Mouse (Mus musculus) liver, embryonic 15.5 days (tissue): ENCODE data around the gene Cdk17. TPM values are rescaled to one million over a fixed set of nuclear protein-coding genes. Genes with fewer than 3 reads are reported as not detected.

Source experiments
- ATAC-seq: fragments of 200-750 bp; cut with Nextera tagmentation; 2 replicates; pipeline ENCODE4 v1.8.0; 2017; ENCODE audit warnings: moderate number of reproducible peaks, mild to moderate bottlenecking, moderate library complexity; ENCODE audit not compliant: insufficient read depth
- H3K27ac ChIP-seq: fragments of 300-500 bp; sonication (generic); replicated peaks from 2 replicates; pipeline ENCODE4 v1.5.1; 2015; ENCODE audit warnings: mild to moderate bottlenecking, inconsistent platforms
- H3K27me3 ChIP-seq: fragments of 300-500 bp; sonication (generic); 2 replicates; pipeline ENCODE4 v1.6.1; 2015; ENCODE audit warnings: mild to moderate bottlenecking, inconsistent platforms
- H3K36me3 ChIP-seq: fragments of 300-500 bp; sonication (generic); replicated peaks from 2 replicates; pipeline ENCODE4 v1.6.1; 2015; ENCODE audit warnings: moderate library complexity, mild to moderate bottlenecking, inconsistent platforms
- H3K4me1 ChIP-seq: fragments of 300-500 bp; sonication (generic); replicated peaks from 2 replicates; pipeline ENCODE4 v1.6.1; 2015; ENCODE audit warnings: inconsistent platforms
- H3K4me2 ChIP-seq: fragments of 300-500 bp; sonication (generic); 2 replicates; pipeline ENCODE4 v1.6.1; 2015; ENCODE audit warnings: moderate library complexity, mild to moderate bottlenecking, inconsistent platforms
- H3K4me3 ChIP-seq: fragments of 300-500 bp; sonication (generic); replicated peaks from 2 replicates; pipeline ENCODE4 v1.5.1; 2015; ENCODE audit warnings: mild to moderate bottlenecking, inconsistent platforms
- H3K9ac ChIP-seq: fragments of 300-500 bp; sonication (generic); 2 replicates; pipeline ENCODE4 v1.6.1; 2015; ENCODE audit warnings: moderate library complexity, mild to moderate bottlenecking, inconsistent platforms
- H3K9me3 ChIP-seq: fragments of 300-500 bp; sonication (generic); replicated peaks from 2 replicates; pipeline ENCODE4 v1.6.1; 2016; ENCODE audit warnings: inconsistent platforms
- WGBS: fragments of 180-500 bp; shearing (Covaris S2); methylation state at CpG from one replicate; pipeline ENCODE4 v1.1.7; 2015; ENCODE audit warnings: mixed read lengths; ENCODE audit not compliant: insufficient replicate concordance; 5-methylcytosine and 5-hydroxymethylcytosine counted together
- polyA plus RNA-seq: library from polyadenylated mRNA; unstranded; fragments of >200 nt; fragmentation: Nextera tagmentation; extraction: Ambion mirVana; gene quantifications from 2 replicates; pipeline ENCODE4 v1.2.1, GENCODE M21; 2015

The Cdk17 gene
- polyA plus RNA-seq, 1 experiment from 2014 or later: 10.1 TPM

DNA sequence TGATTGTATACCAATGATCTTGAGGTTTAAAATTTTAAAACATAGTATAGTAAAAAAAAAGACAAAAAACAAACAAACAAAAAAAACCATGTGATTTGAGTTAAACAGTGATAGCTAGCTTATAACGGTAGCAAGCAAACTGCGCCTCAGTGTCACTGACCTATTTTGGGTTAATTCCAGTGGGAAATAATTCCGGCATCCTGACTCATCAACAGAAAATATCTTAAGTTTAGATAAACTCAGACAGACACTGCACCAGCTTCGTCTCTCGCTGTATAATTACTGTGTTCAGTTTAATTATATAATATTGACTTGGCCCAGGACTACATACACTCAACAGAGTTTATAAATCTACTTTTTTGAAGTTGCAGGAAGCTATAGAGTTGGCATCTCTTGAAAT is 71.2 kb downstream of the Cdk17 start:
- Histone ChIP-seq H3K9ac (no peak overlapping the region), H3K4me3 (no peak overlapping the region), H3K27me3 (no peaks in the 10 kb centered on the region), H3K4me1 (no peaks in the 10 kb centered on the region), H3K27ac (no peak overlapping the region), H3K9me3 (no peaks in the 10 kb centered on the region), H3K36me3 (peaks cover 74% of the 10 kb centered on the region), H3K4me2 (no peak overlapping the region)
- WGBS: 91% methylated on average over 5 of the region's 5 CpGs
- no peak for ATAC-seq

DNA sequence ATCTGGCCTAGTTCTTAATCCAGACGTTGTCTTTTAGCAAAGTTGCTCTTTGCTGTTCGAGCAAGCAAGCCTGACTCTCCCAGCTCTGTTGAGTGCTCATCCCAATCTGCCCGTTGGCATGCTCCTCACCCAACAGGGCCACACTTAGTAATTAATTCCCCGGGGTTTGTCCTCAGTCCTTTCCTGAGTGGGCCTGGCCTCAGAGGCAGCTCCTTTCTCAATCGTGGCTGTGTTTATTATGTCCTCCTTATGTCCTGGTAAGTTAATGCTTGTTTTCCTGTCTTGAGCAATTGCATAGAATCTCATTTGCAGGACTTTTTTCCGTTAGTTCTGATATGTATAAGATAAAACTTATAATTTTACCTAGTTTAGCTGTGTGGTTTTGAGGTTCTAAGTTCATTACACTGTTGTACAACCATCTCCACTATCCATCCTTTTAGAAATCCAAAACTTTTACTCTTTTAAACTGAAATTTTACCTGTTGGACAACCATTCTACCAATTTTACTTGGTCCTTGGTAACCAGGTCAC is 73.1 kb downstream of the Cdk17 start:
- WGBS: 78% methylated on average over 6 of the region's 6 CpGs
- Histone ChIP-seq H3K4me3 (no peak overlapping the region), H3K27ac (no peak overlapping the region), H3K4me1 (no peaks in the 10 kb centered on the region), H3K4me2 (no peak overlapping the region), H3K9ac (no peak overlapping the region), H3K27me3 (no peaks in the 10 kb centered on the region), H3K36me3 (peaks cover 79% of the 10 kb centered on the region), H3K9me3 (no peaks in the 10 kb centered on the region)
- no peak for ATAC-seq

DNA sequence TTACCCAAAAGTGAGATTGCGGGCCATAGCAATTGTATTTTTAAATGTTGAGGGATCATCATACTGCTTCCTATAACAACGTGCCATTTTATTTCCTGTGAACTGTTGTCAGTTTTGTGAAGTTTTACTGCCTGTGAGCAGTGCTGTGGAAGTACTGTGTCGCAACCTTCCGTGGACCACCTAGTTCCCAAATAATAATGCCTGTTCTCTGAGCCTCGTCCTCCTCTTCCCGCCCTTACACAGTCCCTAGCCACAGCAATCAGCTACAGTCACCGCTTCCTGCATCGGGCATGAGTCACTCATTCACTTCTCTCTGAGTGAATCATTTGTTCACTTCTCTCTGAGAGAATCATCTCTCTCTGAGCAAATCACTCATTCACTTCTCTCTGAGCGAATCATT is 74.0 kb downstream of the Cdk17 start:
- Histone ChIP-seq H3K4me1 (no peaks in the 10 kb centered on the region), H3K4me3 (no peak overlapping the region), H3K36me3 (peaks cover 84% of the 10 kb centered on the region), H3K9me3 (no peaks in the 10 kb centered on the region), H3K27me3 (no peaks in the 10 kb centered on the region), H3K27ac (no peak overlapping the region), H3K4me2 (no peak overlapping the region), H3K9ac (no peak overlapping the region)
- 82% methylated on average over 9 of the region's 9 CpGs for WGBS
- no peak for ATAC-seq

DNA sequence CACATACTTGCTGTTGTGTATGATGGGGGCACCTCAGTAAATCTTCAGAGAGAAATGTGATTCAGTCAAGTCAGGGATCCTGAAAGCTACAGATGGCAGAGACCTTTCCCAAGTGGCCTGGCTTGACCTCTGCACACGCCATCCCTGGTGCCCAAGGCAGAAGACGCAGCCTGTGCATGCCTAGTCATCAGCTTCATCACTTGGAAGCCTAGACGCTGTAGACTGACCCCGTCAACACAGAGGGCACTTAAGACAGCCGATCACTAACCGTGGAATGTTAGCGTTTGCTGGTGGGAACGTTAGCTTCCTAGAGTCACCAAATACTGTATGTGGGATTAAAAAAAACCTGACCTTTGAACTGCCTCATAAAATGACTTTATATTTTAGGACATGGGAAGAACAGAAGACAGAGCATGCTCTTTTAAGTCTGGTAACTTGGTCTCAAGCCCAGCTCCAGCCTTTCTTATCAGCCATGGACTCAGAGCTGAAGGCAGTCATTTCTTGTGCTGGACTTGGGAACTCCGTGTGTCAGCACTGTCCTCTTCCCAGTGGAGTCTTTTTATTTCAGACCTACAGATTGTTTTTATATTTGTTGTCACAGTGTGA is 78.6 kb downstream of the Cdk17 start:
- H3K36me3 ChIP-seq: peaks cover 83% of the 10 kb centered on the region
- H3K9ac ChIP-seq: no peak overlapping the region
- no peaks in the 10 kb centered on the region for H3K9me3 ChIP-seq
- WGBS: 87% methylated on average over 9 of the region's 9 CpGs
- H3K4me3 ChIP-seq: no peak overlapping the region
- no peaks in the 10 kb centered on the region for H3K4me1 ChIP-seq
- ATAC-seq: no peak
- no peak overlapping the region for H3K27ac ChIP-seq
- no peaks in the 10 kb centered on the region for H3K27me3 ChIP-seq
- H3K4me2 ChIP-seq: no peak overlapping the region

DNA sequence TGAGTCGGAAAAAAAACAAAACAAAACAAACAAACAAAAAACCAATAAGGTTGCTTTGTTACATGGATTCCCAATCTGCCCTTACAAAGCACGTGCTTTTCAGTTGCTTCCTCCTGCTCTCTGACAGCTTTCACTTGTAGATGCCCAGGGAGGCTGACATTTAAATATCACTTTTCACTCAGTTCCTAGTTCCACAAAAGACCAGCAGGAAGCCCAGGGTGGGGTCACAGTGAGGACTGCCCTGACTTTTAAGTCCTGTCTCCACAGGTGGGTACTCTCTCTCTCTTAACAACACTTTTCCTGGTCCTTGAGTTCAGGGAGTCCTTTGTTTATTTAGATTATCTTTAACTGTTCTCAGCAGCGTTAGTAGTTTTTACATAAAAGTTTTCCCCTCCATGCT is 81.5 kb downstream of the Cdk17 start:
- Histone ChIP-seq H3K4me2 (no peak overlapping the region), H3K9ac (no peak overlapping the region), H3K27ac (no peak overlapping the region), H3K4me3 (no peak overlapping the region), H3K27me3 (no peaks in the 10 kb centered on the region), H3K36me3 (peaks cover 70% of the 10 kb centered on the region), H3K4me1 (no peaks in the 10 kb centered on the region), H3K9me3 (no peaks in the 10 kb centered on the region)
- no peak for ATAC-seq
- 65% methylated on average over 3 of the region's 3 CpGs for WGBS

DNA sequence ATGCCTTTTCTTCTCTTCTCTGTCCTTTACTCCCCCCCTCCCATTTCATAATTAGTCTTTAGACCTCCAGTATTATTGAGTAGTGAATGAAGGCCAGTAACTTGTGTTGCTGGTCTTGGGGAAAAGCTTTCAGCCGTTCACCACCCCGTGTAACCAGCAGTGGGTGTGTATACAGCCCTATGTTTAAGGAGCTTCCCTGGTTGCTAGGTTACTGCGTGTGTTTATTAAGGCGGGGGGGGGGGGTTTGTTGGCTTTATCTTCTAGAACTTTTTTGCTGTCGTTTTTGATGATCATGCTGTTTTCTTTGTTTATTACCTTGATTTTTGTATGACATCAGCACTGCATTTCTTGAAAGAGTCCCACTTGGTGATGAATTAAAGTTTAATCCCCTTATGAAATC is 82.2 kb downstream of the Cdk17 start:
- Histone ChIP-seq H3K27ac (no peak overlapping the region), H3K4me1 (no peaks in the 10 kb centered on the region), H3K9ac (no peak overlapping the region), H3K4me3 (no peak overlapping the region), H3K9me3 (no peaks in the 10 kb centered on the region), H3K4me2 (no peak overlapping the region), H3K27me3 (no peaks in the 10 kb centered on the region), H3K36me3 (peaks cover 72% of the 10 kb centered on the region)
- ATAC-seq: no peak
- 46% methylated on average over 5 of the region's 5 CpGs for WGBS

DNA sequence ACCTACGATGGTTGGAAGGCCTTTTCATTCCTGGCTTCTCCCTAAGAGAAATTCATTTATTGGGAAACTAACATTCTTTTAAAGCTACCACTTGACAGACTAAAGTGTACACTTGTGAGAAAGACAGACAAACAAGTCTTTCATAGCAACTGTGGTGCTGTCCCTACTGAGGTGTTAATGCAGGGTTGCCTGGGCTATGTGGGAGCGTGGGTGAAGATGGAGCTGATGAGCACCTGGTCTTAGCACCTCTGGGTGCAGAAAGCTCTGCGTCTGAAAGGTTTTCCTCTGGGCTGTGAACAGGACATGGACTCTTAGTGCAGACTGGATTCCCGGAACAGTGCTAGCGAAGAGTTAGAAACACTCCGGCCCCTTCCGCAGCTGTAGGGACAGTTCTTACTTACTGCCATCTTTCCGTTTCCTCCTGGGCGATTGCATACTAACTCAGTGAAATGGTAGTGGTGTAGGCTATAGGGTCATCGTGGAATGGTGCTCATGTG is 83.6 kb downstream of the Cdk17 start:
- no peaks in the 10 kb centered on the region for H3K27me3 ChIP-seq
- 87% methylated on average over 10 of the region's 10 CpGs for WGBS
- H3K27ac ChIP-seq: no peak overlapping the region
- peaks cover 66% of the 10 kb centered on the region for H3K36me3 ChIP-seq
- H3K9ac ChIP-seq: no peak overlapping the region
- H3K9me3 ChIP-seq: no peaks in the 10 kb centered on the region
- no peak for ATAC-seq
- no peaks in the 10 kb centered on the region for H3K4me1 ChIP-seq
- H3K4me3 ChIP-seq: no peak overlapping the region
- no peak overlapping the region for H3K4me2 ChIP-seq

DNA sequence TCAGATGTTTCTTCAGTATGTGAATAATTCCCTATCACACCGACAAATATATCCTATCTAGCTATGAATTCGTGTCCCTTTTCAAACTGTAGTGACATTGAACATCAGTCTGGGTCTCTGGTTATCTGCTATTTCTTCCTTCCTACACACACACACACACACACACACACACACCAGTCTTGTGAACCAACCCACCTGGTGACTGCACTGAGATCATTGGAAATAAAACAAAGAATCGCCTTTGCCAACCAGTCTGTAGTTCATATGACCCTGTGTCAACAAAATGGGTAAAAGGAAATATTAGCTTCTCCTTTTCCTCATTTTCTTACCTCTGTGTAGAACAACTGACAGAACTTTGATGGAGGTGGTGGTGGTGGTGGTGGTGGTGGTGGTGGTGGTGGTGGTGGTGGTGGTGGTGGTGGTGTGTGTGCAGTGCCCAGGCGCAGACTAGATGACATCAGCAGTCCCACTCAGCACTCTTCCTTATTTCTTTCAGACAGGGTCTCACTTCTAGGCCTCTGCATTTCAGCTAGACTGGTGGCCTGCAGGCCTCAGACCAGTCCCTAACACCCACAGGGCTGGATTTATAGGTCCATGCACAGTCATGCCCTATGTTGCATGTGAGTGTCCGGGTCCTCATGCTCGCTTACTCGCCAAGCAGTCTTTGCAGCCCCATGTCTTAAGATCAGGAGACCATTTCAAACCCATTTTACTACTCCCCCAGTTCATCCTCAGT is 85.7 kb downstream of the Cdk17 start:
- Histone ChIP-seq H3K36me3 (peaks cover 49% of the 10 kb centered on the region), H3K27ac (no peak overlapping the region), H3K4me3 (no peak overlapping the region), H3K4me1 (0 out of 2 replicates have a peak, but pooled peaks cover 4% of the 10 kb centered on the region), H3K9ac (no peak overlapping the region), H3K4me2 (no peak overlapping the region), H3K27me3 (no peaks in the 10 kb centered on the region), H3K9me3 (no peaks in the 10 kb centered on the region)
- ATAC-seq: no peak
- WGBS: 84% methylated on average over 7 of the region's 7 CpGs

DNA sequence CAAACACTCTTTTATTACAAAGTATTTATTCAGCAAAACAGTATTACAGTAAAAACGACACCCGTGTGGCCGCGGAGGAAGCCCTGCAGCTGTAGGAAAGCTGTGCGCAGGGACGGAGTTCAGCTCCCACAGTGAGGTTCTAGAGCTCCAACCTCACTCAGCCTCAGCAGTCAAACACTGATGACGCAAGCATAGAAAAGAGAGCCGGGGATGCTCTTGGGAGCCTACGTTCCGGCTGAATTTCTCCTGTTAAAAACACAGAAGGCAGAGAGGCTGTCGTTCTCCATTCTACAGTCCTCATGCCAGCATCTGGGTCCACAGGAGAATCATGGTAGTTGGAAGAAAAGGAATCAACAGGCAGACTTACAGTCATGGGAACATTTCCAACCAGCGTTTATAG is 86.7 kb downstream of the Cdk17 start:
- H3K36me3 ChIP-seq: peaks cover 38% of the 10 kb centered on the region
- no peak overlapping the region for H3K4me2 ChIP-seq
- H3K27ac ChIP-seq: no peak overlapping the region
- no peak overlapping the region for H3K4me3 ChIP-seq
- no peaks in the 10 kb centered on the region for H3K9me3 ChIP-seq
- H3K9ac ChIP-seq: no peak overlapping the region
- no peaks in the 10 kb centered on the region for H3K27me3 ChIP-seq
- 86% methylated on average over 12 of the region's 12 CpGs for WGBS
- ATAC-seq: no peak
- 0 out of 2 replicates have a peak, but pooled peaks cover 4% of the 10 kb centered on the region for H3K4me1 ChIP-seq

DNA sequence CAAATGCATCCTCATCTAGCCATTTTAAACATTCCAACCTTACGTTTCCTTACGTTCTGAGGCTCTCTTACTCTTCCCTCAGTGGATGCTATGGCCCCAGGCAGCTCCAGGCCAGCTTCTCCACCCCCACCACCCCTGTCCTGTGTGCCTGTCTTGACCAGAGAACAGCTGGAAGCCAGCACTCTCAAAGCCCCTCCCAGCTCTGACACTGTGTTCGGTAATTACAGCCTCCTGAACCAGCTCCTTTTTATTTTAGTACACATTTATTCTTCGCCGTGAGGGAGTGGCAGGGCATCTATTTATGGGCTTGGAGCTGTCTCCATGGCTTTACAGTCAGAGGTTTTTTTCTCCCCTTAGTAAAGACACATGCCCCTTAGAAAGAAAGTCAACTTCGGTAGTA is 87.2 kb downstream of the Cdk17 start:
- Histone ChIP-seq H3K9ac (no peak overlapping the region), H3K9me3 (no peaks in the 10 kb centered on the region), H3K36me3 (peaks cover 35% of the 10 kb centered on the region), H3K4me2 (no peak overlapping the region), H3K27ac (no peak overlapping the region), H3K4me1 (0 out of 2 replicates have a peak, but pooled peaks cover 4% of the 10 kb centered on the region), H3K27me3 (no peaks in the 10 kb centered on the region), H3K4me3 (no peak overlapping the region)
- 73% methylated on average over 6 of the region's 6 CpGs for WGBS
- ATAC-seq: no peak

DNA sequence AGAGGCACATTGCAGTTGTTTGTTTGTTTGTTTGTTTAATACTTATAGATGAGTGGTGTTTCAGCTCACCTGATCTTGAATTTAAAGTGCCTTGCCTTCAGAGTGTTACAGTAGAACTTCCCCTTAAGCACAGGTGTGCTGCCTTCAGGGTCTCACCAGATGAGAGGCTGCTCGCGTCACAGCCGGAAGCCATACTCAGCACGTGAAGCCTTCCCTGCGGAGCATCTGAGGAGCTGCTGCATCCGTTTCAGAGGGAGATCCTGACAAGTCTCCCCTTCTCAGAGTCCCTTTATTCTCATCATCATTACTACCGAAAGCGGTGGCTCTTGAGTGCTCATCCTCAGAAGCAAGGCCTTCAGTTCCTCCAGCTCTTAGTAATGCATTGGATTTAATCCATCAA is 87.7 kb downstream of the Cdk17 start:
- WGBS: 90% methylated on average over 8 of the region's 8 CpGs
- ATAC-seq: no peak
- no peak overlapping the region for H3K27ac ChIP-seq

More for the DNA sequence above, 87.7 kb downstream of the Cdk17 start:
- no peak overlapping the region for H3K4me2 ChIP-seq
- H3K36me3 ChIP-seq: peaks cover 30% of the 10 kb centered on the region
- H3K4me1 ChIP-seq: 0 out of 2 replicates have a peak, but pooled peaks cover 4% of the 10 kb centered on the region
- no peak overlapping the region for H3K4me3 ChIP-seq
- no peaks in the 10 kb centered on the region for H3K9me3 ChIP-seq
- no peak overlapping the region for H3K9ac ChIP-seq
- no peaks in the 10 kb centered on the region for H3K27me3 ChIP-seq
